Mouse (Mus musculus): ENCODE results near the gene Slc35d2. TPM values are rescaled to one million over a fixed set of nuclear protein-coding genes. Genes with fewer than 3 reads are reported as not detected.

Slc35d2 gene
- polyA plus RNA-seq, 1 experiment from 2014 or later, result 4.5 TPM

DNA sequence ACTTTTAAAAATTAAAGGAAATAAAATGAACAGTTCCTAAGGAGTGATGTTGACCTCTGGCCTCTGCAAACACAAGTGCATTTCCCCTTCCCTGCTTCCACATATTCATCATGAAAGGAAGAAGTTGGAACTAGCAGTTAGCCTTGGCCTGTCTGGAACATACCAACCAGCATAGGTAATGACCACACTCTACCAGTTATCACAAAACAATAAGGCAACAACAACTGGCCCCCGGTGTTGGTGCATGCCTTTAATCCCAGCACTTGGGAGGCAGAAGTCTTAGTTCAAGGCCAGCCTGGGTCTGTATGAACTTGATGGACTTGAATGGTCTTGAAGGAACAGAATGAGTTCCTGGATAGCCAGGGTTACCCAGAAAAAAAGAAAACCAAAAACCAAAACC lies 18.7 kb downstream of the Slc35d2 start:
- ATAC-seq (ENCODE audit: extremely low read depth, insufficient number of reproducible peaks, low FRiP score, low TSS enrichment), result no peak

DNA sequence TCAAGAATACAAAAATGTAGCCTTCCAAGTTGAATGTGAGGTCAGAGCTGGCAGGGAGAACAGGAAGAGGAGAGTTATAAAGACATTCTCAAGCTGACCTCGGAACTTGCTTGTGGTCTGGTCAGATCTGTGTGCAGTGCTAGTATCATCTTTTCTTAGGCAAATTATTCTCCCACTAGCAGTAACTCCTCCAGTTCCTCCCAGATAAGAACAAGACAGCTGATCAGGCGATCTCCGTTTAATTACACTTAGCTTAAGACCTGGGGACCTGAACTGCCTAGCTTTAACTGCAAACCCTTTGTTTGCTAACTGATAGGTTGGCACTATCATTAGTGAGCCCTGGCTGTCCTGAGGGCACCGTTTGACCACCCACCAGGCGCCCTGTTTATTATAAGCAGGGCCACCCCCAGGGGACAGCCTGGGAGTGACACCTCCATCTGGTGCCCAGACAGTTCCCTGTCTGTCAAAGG lies 20.8 kb downstream of the Slc35d2 start:
- 27% methylated on average over 5 of the region's 5 CpGs for WGBS
- peaks cover 12% of the 10 kb centered on the region for H3K36me3 ChIP-seq
- no peak overlapping the region for H3K4me3 ChIP-seq
- ATAC-seq (ENCODE audit: extremely low read depth, insufficient number of reproducible peaks, low FRiP score, low TSS enrichment), result no peak
- H3K4me2 ChIP-seq, result no peak overlapping the region
- H3K9ac ChIP-seq, result no peak overlapping the region
- peaks cover 13% of the 10 kb centered on the region for H3K4me1 ChIP-seq
- no peaks in the 10 kb centered on the region for H3K27me3 ChIP-seq (replicated peaks)
- no peak overlapping the region for H3K27ac ChIP-seq (replicated peaks)
- no peaks in the 10 kb centered on the region for H3K9me3 ChIP-seq

More for the DNA sequence above, 18.7 kb downstream of the Slc35d2 start:
- Histone ChIP-seq H3K36me3 (peaks cover 5% of the 10 kb centered on the region; the same call in 1 of the 2 replicates), H3K27ac (replicated peaks) (no peak overlapping the region), H3K9ac (no peak overlapping the region), H3K4me1 (peaks cover 13% of the 10 kb centered on the region), H3K4me3 (no peak overlapping the region), H3K9me3 (no peaks in the 10 kb centered on the region), H3K27me3 (replicated peaks) (no peaks in the 10 kb centered on the region), H3K4me2 (no peak overlapping the region)
- WGBS, result 87% methylated on average over 1 of the region's 1 CpGs

DNA sequence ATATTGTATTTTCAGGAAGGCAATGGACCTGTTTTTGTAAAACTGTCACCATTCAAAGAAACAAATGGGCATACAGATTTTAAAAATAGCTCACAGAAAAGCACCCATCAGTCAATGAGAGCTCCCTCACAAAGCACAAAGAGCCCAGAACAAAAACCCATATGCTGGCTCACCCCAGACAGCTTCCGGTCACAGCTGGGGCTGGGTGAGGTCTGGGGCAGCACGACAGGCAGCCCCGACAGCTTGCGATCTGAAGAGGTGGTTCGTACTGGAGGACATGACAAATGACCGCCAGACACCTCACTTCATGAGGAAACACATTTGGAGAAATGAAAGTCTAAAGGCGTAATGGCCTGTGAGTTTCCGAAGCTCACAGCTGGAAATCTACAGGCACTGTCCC lies 21.6 kb downstream of the Slc35d2 start:
- 40% methylated on average over 8 of the region's 8 CpGs for whole genome bisulfite sequencing
- H3K36me3 ChIP-seq, result peaks cover 7% of the 10 kb centered on the region
- H3K4me1 ChIP-seq, result peaks cover 13% of the 10 kb centered on the region
- 0 out of 2 replicates have a peak overlapping the region, but pooled peaks have one; percentile 12 for H3K4me2 ChIP-seq
- no peak for ATAC-seq (ENCODE audit: extremely low read depth, insufficient number of reproducible peaks, low FRiP score, low TSS enrichment)
- no peak overlapping the region for H3K4me3 ChIP-seq
- no peaks in the 10 kb centered on the region for H3K27me3 ChIP-seq (replicated peaks)
- H3K9ac ChIP-seq, result peak overlapping the region; percentile 45; the same call in 1 of the 2 replicates
- no peaks in the 10 kb centered on the region for H3K9me3 ChIP-seq
- no peak overlapping the region for H3K27ac ChIP-seq (replicated peaks)

DNA sequence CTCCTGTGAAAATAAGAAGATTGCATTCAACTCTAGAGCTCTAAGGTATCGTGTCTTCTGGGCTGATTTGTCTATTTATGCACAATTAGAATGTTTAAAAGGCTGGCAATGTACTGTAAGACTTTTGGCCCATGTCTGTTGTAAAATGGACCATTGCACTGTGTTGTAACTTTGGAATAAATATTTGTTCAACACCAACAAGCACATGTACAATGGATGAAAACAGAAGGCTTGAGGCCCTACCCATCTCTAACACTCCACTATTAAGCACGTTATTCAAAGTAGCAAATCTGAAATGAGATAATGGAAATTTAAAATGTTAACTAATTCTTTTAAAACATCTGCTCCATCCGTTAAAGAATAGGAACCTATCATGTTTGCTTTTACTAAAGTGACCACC lies 22.1 kb downstream of the Slc35d2 start:
- no peak overlapping the region for H3K27ac ChIP-seq (replicated peaks)
- H3K4me3 ChIP-seq, result no peak overlapping the region
- H3K4me2 ChIP-seq, result no peak overlapping the region
- ATAC-seq (ENCODE audit: extremely low read depth, insufficient number of reproducible peaks, low FRiP score, low TSS enrichment), result no peak
- H3K4me1 ChIP-seq, result peaks cover 13% of the 10 kb centered on the region
- H3K9me3 ChIP-seq, result no peaks in the 10 kb centered on the region
- peaks cover 7% of the 10 kb centered on the region for H3K36me3 ChIP-seq
- H3K9ac ChIP-seq, result no peak overlapping the region
- no peaks in the 10 kb centered on the region for H3K27me3 ChIP-seq (replicated peaks)
- 63% methylated on average over 3 of the region's 3 CpGs for WGBS

DNA sequence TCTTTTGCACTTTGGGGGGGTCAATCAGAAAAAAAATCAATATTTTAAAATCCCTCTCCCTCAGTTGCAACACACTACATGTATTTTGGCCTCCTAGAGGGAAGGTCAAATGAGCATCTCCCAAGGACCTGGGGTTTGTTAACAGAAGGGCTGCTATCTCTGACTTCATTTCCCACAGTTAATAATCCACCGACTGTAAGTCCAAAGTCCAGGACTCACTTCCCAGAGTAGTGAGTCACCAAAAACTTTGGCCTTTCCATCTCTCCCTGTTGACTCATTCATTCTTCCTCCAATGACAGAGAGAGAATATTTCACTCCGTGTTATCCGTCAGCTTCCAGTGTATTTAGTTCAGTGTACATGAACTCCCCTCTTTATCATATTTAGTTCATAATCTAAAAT lies 23.5 kb downstream of the Slc35d2 start:
- Histone ChIP-seq H3K36me3 (peaks cover 7% of the 10 kb centered on the region), H3K9ac (no peak overlapping the region), H3K27ac (replicated peaks) (no peak overlapping the region), H3K4me2 (no peak overlapping the region), H3K27me3 (replicated peaks) (no peaks in the 10 kb centered on the region), H3K4me3 (no peak overlapping the region), H3K4me1 (peaks cover 13% of the 10 kb centered on the region), H3K9me3 (no peaks in the 10 kb centered on the region)
- no peak for ATAC-seq (ENCODE audit: extremely low read depth, insufficient number of reproducible peaks, low FRiP score, low TSS enrichment)
- WGBS, result 69% methylated on average over 3 of the region's 3 CpGs

DNA sequence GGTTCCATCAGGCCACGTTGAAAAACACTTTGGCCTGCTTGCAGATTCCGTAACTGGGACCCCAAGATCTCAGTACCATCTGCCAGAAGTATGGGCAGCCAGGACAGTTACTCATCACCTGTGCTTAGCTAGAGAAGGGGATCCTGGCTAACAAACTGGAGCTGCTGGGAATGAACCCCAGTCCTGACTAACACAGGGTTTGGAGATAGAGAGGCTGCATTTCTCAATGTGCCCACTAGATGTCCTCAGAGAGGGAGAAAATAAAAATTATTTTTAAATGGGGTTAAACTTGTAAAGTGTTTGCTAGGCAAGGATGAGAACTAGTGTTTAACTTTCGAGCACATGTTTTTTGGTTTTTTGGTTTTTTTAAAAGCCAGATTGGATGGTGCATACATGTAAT lies 29.0 kb downstream of the Slc35d2 start:
- Histone ChIP-seq H3K36me3 (peaks cover 15% of the 10 kb centered on the region), H3K9me3 (no peaks in the 10 kb centered on the region), H3K9ac (no peak overlapping the region), H3K4me2 (no peak overlapping the region), H3K4me3 (no peak overlapping the region), H3K27me3 (replicated peaks) (no peaks in the 10 kb centered on the region), H3K4me1 (no peaks in the 10 kb centered on the region), H3K27ac (replicated peaks) (no peak overlapping the region)
- WGBS, result 68% methylated on average over 3 of the region's 3 CpGs
- ATAC-seq (ENCODE audit: extremely low read depth, insufficient number of reproducible peaks, low FRiP score, low TSS enrichment), result no peak

DNA sequence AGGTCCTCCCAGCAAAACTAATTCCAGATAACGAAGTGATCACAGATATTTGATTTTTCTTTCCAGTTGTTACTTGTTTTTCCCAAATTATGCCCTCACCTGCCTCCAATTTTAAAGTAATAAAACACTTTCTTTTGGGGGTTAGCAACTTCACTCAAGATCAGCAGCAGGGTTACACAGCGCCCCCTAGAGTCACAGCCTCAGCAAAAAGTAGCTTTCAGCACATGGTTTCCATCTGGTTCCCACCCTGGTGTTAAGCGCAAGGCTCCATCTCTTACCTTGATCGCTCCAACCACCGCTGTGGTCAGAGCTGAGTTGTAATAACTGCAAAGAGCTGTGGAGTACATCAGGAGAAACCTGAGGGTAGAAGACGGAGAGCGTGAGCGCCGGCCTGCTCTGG lies 30.2 kb downstream of the Slc35d2 start:
- H3K9ac ChIP-seq, result no peak overlapping the region
- no peak overlapping the region for H3K4me2 ChIP-seq
- H3K36me3 ChIP-seq, result peaks cover 8% of the 10 kb centered on the region
- no peak overlapping the region for H3K27ac ChIP-seq (replicated peaks)
- H3K27me3 ChIP-seq (replicated peaks), result no peaks in the 10 kb centered on the region
- no peak for ATAC-seq (ENCODE audit: extremely low read depth, insufficient number of reproducible peaks, low FRiP score, low TSS enrichment)
- 73% methylated on average over 9 of the region's 9 CpGs for WGBS
- no peak overlapping the region for H3K4me3 ChIP-seq
- no peaks in the 10 kb centered on the region for H3K9me3 ChIP-seq
- no peaks in the 10 kb centered on the region for H3K4me1 ChIP-seq

DNA sequence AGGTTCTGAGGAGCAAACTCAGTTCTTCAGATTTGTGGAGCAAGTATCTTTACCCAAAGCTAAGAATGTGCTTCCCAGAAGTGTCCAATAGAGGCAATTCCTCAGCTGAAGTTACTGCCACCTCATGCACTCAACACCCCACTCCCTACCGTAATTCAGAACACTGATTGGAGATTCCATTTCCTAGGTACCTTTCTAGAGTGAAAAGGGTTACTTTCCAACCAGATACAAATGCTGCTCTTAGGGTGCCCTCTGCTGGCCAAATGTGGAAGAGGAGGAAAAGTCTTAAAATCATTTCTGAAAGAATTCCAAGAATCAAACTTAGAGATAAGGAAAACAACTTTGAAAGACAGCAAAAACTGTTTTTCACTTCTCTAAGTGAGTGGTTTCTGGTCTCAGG lies 35.8 kb downstream of the Slc35d2 start:
- Histone ChIP-seq H3K4me3 (no peak overlapping the region), H3K27me3 (replicated peaks) (no peaks in the 10 kb centered on the region), H3K36me3 (peaks cover 8% of the 10 kb centered on the region), H3K27ac (replicated peaks) (no peak overlapping the region), H3K4me2 (peak overlapping the region; percentile 16), H3K9ac (no peak overlapping the region), H3K4me1 (peaks cover 4% of the 10 kb centered on the region), H3K9me3 (no peaks in the 10 kb centered on the region)
- no peak for ATAC-seq (ENCODE audit: extremely low read depth, insufficient number of reproducible peaks, low FRiP score, low TSS enrichment)
- 0% methylated on average over 1 of the region's 1 CpGs for WGBS

DNA sequence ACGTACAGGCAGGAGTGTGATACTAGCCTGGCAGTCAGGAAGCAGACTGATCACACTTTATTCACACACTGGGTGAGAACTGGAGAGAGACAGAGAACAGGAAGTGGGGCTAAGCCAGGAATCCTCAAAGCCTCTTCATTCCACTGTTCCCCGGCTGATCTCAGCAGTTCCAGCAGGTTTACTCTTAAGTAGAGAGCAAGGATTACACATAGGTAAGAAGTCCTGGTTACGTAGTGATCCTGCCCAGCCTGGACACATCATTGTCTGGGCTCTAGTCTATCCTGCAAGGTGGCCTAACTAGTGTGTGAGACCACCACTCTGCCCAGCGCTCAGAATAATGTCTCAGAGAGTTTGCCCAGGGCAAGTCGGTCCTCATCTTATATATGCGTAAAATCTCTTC lies 36.4 kb downstream of the Slc35d2 start:
- no peak overlapping the region for H3K27ac ChIP-seq (replicated peaks)
- 64% methylated on average over 6 of the region's 6 CpGs for WGBS
- no peaks in the 10 kb centered on the region for H3K27me3 ChIP-seq (replicated peaks)
- H3K36me3 ChIP-seq, result peaks cover 8% of the 10 kb centered on the region
- no peak for ATAC-seq (ENCODE audit: extremely low read depth, insufficient number of reproducible peaks, low FRiP score, low TSS enrichment)
- H3K4me1 ChIP-seq, result peaks cover 7% of the 10 kb centered on the region
- H3K4me3 ChIP-seq, result no peak overlapping the region
- H3K9ac ChIP-seq, result no peak overlapping the region; the same call in 1 of the 2 replicates
- H3K4me2 ChIP-seq, result no peak overlapping the region
- no peaks in the 10 kb centered on the region for H3K9me3 ChIP-seq

DNA sequence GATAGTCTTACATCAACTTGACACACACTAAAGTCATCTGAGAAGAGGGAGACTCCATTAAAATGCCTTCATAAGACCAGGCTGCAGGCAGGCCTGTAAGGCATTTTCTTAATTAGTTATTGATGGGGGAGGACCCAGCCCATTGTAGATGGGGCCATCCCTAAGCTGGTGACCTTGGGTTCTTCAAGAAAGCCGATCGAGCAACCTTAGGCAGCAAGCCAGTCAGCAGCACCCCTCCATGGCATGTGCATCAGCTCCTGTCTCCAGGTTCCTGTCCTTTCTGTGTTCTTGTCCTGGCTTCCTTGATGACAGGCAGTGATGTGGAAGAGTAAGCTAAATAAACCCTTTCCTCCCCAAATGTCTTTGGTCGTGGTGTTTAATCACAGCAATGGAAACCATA lies 37.0 kb downstream of the Slc35d2 start:
- Histone ChIP-seq H3K4me2 (no peak overlapping the region), H3K36me3 (peaks cover 4% of the 10 kb centered on the region), H3K4me3 (no peak overlapping the region), H3K27me3 (replicated peaks) (no peaks in the 10 kb centered on the region), H3K9ac (no peak overlapping the region), H3K4me1 (peaks cover 7% of the 10 kb centered on the region), H3K27ac (replicated peaks) (no peak overlapping the region), H3K9me3 (no peaks in the 10 kb centered on the region)
- no peak for ATAC-seq (ENCODE audit: extremely low read depth, insufficient number of reproducible peaks, low FRiP score, low TSS enrichment)
- 76% methylated on average over 3 of the region's 3 CpGs for WGBS

DNA sequence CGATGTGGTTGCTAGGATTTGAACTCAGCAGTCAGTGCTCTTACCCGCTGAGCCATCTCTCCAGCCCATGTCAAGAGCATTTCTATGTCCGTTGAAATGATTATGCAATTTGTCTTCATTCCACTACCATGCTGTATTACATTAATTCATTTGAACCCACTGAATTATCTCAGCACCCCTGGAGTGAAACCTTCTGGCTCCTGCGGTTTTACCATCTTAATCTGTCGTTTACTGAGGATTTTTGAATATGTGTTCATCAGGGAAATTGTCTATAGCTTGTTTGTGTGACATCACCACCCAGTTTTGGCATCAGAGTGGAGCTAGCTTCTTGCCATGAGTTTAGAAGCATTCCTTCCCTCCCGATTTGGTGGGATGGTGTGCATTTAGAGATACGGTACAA lies 38.2 kb downstream of the Slc35d2 start:
- Histone ChIP-seq H3K27me3 (replicated peaks) (no peaks in the 10 kb centered on the region), H3K4me2 (no peak overlapping the region), H3K27ac (replicated peaks) (no peak overlapping the region), H3K4me3 (no peak overlapping the region), H3K9me3 (no peaks in the 10 kb centered on the region), H3K9ac (no peak overlapping the region), H3K36me3 (no peaks in the 10 kb centered on the region), H3K4me1 (peaks cover 7% of the 10 kb centered on the region)
- no peak for ATAC-seq (ENCODE audit: extremely low read depth, insufficient number of reproducible peaks, low FRiP score, low TSS enrichment)
- 69% methylated on average over 7 of the region's 7 CpGs for WGBS

DNA sequence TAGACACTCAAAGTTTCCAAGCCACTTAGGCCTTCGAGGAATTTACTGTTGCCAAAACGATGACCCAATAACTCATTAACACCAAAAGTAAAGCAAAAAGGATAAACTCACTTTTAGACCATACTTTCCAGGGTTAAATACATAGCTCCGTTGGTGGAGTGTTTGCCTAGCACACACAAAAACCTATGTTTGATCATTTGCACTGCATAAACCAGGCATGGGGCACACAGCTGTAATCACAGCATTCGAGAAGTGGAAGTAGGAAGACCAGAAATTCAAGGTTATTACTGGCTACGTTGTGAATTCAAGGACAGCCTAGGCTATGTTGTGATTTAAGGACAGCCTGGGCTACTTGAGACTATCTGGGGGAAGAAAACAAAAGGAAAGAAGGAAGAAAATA lies 38.9 kb downstream of the Slc35d2 start:
- 72% methylated on average over 5 of the region's 5 CpGs for WGBS
- H3K36me3 ChIP-seq, result no peaks in the 10 kb centered on the region
- no peak overlapping the region for H3K4me3 ChIP-seq
- H3K9me3 ChIP-seq, result no peaks in the 10 kb centered on the region
- H3K4me2 ChIP-seq, result no peak overlapping the region
- H3K27me3 ChIP-seq (replicated peaks), result no peaks in the 10 kb centered on the region
- no peak overlapping the region for H3K9ac ChIP-seq
- no peak for ATAC-seq (ENCODE audit: extremely low read depth, insufficient number of reproducible peaks, low FRiP score, low TSS enrichment)
- no peak overlapping the region for H3K27ac ChIP-seq (replicated peaks)
- H3K4me1 ChIP-seq, result peaks cover 7% of the 10 kb centered on the region
